Mouse (Mus musculus) lung, adult 2 months (tissue): ENCODE results near the gene Ptpre.

Experiments used
- CTCF ChIP-seq: fragments of 200-500 bp; IDR thresholded peaks from 2 replicates; pipeline ENCODE4 v1.5.1; 2011; ENCODE audit warnings: mild to moderate bottlenecking, low read length, control low read depth; ENCODE audit not compliant: insufficient read depth
- POLR2A ChIP-seq: fragments of 200-500 bp; IDR thresholded peaks from 2 replicates; pipeline ENCODE4 v1.6.1; 2011; ENCODE audit warnings: low read depth, mild to moderate bottlenecking, control low read depth, low read length, borderline replicate concordance; ENCODE audit errors: extremely low read depth

- TF ChIP-seq POLR2A = no peak
- no peak for TF ChIP-seq CTCF
These were observed 184.9 kb downstream of the Ptpre start for GRCm38 (mm10) chr7:135722011-135722838.
